Mouse (Mus musculus): ENCODE results near the gene Erich6.

- TF ChIP-seq EP300 (IDR thresholded peaks at IDR 0.05; ENCODE audit: low read depth) (no peak), CTCF (IDR thresholded peaks at IDR 0.05; ENCODE audit: low read depth) (no peak)
Observed at GRCm38 (mm10) chr3:58671616-58672250, 34.7 kb upstream of the Erich6 start.

Data from heart, postnatal 0 days (tissue).